Mouse (Mus musculus): ENCODE results near the gene Gpc5.

DNA sequence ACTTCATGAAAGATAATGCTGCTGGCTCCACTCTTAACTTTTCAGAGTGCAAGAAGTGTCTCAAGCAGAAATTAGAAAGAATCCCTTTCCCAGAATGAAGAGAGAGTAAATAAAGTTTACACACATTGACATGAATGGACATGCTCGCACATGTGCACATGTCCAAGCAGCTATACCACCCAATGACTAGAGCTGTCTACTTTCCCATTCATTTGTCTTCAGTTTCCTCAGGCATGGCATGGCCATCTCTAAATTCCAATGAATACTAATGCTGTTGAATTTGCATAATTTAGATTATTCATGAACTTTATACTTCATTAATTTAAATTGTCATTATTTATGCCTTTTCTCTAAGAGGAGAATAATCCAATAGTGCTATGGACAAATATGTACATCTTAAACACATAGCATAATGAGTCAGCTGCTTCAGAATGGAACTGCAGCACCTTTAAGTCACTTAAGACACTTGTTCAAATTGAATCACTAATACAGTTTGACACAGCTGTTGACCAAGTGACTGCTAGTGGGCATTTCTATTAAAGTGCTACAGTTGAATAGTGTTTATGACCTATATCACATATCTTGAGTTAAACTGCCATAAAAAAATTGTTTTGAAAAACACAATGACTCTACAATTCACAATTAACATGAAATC is 752.9 kb downstream of the Gpc5 start:
- TF ChIP-seq UBTF (IDR thresholded peaks at IDR 0.05; ENCODE audit: low read depth, low read length) (no peak), MXI1 (IDR thresholded peaks at IDR 0.05; ENCODE audit: low read depth, low read length) (no peak), POLR2A (IDR thresholded peaks at IDR 0.05; ENCODE audit: low read depth, low read length) (no peak), CTCF (conservative IDR thresholded peaks at IDR 0.05 in 1 of 2, IDR thresholded peaks at IDR 0.05 in 1 of 2; ENCODE audit: low read depth in 2 of 2, low read length in 2 of 2) (no peak), MAZ (IDR thresholded peaks at IDR 0.05; ENCODE audit: low read depth, low read length) (no peak), USF2 (conservative IDR thresholded peaks at IDR 0.05; ENCODE audit: low read depth, low read length) (no peak), ZMIZ1 (IDR thresholded peaks at IDR 0.05; ENCODE audit: low read depth, low read length) (no peak)

All from CH12.LX (cell line).